Mouse (Mus musculus) intestine, embryonic 14.5 days (tissue): ENCODE measurements at regions not wholly inside any gene's neighbourhood (a gene's known extent, or its start where the extent isn't known, plus 50 kb on each side); places are given as distances from the start of the nearest gene placed in this dataset.
A peak's percentile ranks its signal among the peaks of the same experiment; 100 is the strongest.

Source experiments
- ATAC-seq: fragments of 200-750 bp; cut with Nextera tagmentation; replicated peaks from 2 replicates; pipeline ENCODE4 v1.8.0; 2017; ENCODE audit warnings: low read depth, moderate number of reproducible peaks, moderate TSS enrichment, moderate library complexity; ENCODE audit not compliant: low FRiP score, low TSS enrichment
- DNase-seq: peaks from one replicate; pipeline ENCODE4 v3.0.0-alpha.2; 2018; ENCODE audit warnings: low spot score
- H3K27ac ChIP-seq: fragments of 300-500 bp; sonication (generic); 2 replicates; pipeline ENCODE4 v1.5.1; 2014; ENCODE audit warnings: low read depth, mild to moderate bottlenecking, control low read depth
- H3K27me3 ChIP-seq: fragments of 300-500 bp; sonication (generic); replicated peaks from 2 replicates; pipeline ENCODE4 v1.6.1; 2014; ENCODE audit warnings: low read length, control low read depth; ENCODE audit not compliant: control insufficient read depth, insufficient read depth
- H3K36me3 ChIP-seq: fragments of 300-500 bp; sonication (generic); 2 replicates; pipeline ENCODE4 v1.6.1; 2014; ENCODE audit warnings: low read length, control low read depth; ENCODE audit not compliant: control insufficient read depth, insufficient read depth
- H3K4me1 ChIP-seq: fragments of 300-500 bp; sonication (generic); replicated peaks from 2 replicates; pipeline ENCODE4 v1.6.1; 2014; ENCODE audit warnings: low read length, control low read depth, mixed read lengths; ENCODE audit not compliant: control insufficient read depth, insufficient read depth
- H3K4me2 ChIP-seq: fragments of 300-500 bp; sonication (generic); 2 replicates; pipeline ENCODE4 v1.6.1; 2014; ENCODE audit warnings: low read length
- H3K4me3 ChIP-seq: fragments of 300-500 bp; sonication (generic); 2 replicates; pipeline ENCODE4 v1.5.1; 2014; ENCODE audit warnings: low read depth, low read length, control low read depth, mixed read lengths
- H3K9ac ChIP-seq: fragments of 300-500 bp; sonication (generic); 2 replicates; pipeline ENCODE4 v1.6.1; 2014; ENCODE audit warnings: mild to moderate bottlenecking, low read length
- H3K9me3 ChIP-seq: fragments of 300-500 bp; sonication (generic); 2 replicates; pipeline ENCODE4 v1.6.1; 2016; ENCODE audit warnings: low read length, control low read depth; ENCODE audit not compliant: control insufficient read depth
- WGBS: fragments of 180-500 bp; shearing (Covaris S2); extraction: QIAGEN DNeasy Blood & Tissue Kit; methylation state at CpG from one replicate; pipeline ENCODE4 v1.1.7; 2014; 5-methylcytosine and 5-hydroxymethylcytosine counted together

GRCm38 (mm10) chr6:118300781-118301180, 103.3 kb upstream of the Ret start:
- Histone ChIP-seq H3K36me3 (no peaks in the 10 kb centered on the region), H3K9me3 (no peaks in the 10 kb centered on the region), H3K9ac (no peak overlapping the region), H3K4me3 (no peak overlapping the region), H3K4me2 (no peak overlapping the region), H3K27me3 (no peaks in the 10 kb centered on the region), H3K4me1 (no peaks in the 10 kb centered on the region), H3K27ac (no peak overlapping the region)
- ATAC-seq = 0 out of 2 replicates have a peak, but pooled peaks have one; percentile 40
- no peak for DNase-seq
- WGBS = 33% methylated on average over 6 of the region's 6 CpGs

- no peak overlapping the region for H3K27ac ChIP-seq
- no peaks in the 10 kb centered on the region for H3K9me3 ChIP-seq
- DNase-seq (no peak), ATAC-seq (no peak)
- no peak overlapping the region for H3K4me3 ChIP-seq
- H3K9ac ChIP-seq = no peak overlapping the region
- 89% methylated on average over 8 of the region's 8 CpGs for WGBS
- H3K36me3 ChIP-seq = no peaks in the 10 kb centered on the region
- no peaks in the 10 kb centered on the region for H3K27me3 ChIP-seq
- no peaks in the 10 kb centered on the region for H3K4me1 ChIP-seq
- H3K4me2 ChIP-seq = no peak overlapping the region
Observed at GRCm38 (mm10) chr6:118297576-118297975, 100.1 kb upstream of the Ret start.

DNA sequence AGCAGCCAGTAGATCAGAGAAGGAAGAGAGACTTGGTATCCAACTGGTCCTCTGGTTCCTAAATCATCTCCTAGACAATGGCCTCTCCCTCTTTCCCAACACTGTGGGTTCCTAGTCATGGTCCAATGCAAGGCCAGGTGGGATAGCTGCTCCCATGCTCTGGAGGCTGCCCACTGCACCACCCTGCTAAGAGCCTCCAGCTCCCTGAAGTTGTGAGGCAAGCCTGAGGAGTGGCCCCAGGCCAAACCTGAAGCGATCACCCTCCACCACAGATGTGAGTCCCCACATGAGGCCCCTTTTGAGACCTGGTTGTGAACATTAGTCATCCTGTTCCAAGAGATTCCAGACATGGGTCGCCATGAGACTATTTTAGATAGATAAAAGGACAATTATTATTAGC, 96.5 kb upstream of the Ret start:
- 75% methylated on average over 2 of the region's 2 CpGs for WGBS
- H3K4me2 ChIP-seq = no peak overlapping the region
- no peak for ATAC-seq
- DNase-seq = no peak
- no peak overlapping the region for H3K27ac ChIP-seq
- H3K9me3 ChIP-seq = no peaks in the 10 kb centered on the region
- no peaks in the 10 kb centered on the region for H3K4me1 ChIP-seq
- H3K27me3 ChIP-seq = no peaks in the 10 kb centered on the region
- no peak overlapping the region for H3K4me3 ChIP-seq
- H3K9ac ChIP-seq = no peak overlapping the region
- H3K36me3 ChIP-seq = no peaks in the 10 kb centered on the region

DNA sequence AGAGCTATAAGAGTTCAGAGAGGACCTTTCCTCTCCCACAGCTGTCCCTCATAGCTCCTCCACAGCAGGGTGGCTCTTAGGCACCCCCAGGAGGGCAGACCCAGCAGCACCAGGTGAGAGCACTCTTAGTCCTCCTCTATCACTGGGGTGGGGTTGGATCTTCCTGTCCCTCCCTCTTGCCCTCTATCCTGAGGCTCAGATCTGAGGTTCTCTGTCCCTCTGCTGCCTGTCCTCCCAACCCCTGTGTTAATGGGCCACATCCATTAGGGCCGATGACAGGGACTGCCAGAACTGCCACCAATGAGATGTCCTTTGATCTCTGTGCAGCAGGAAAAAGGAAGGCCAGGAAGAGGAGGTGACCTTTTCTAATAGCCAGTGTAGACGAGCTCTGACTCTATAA, 95.4 kb upstream of the Ret start:
- no peaks in the 10 kb centered on the region for H3K4me1 ChIP-seq
- no peak for ATAC-seq
- no peak overlapping the region for H3K4me2 ChIP-seq
- no peaks in the 10 kb centered on the region for H3K27me3 ChIP-seq
- H3K36me3 ChIP-seq = no peaks in the 10 kb centered on the region
- WGBS = 21% methylated on average over 2 of the region's 2 CpGs
- H3K4me3 ChIP-seq = no peak overlapping the region
- H3K27ac ChIP-seq = no peak overlapping the region
- no peaks in the 10 kb centered on the region for H3K9me3 ChIP-seq
- DNase-seq = no peak
- no peak overlapping the region for H3K9ac ChIP-seq

DNA sequence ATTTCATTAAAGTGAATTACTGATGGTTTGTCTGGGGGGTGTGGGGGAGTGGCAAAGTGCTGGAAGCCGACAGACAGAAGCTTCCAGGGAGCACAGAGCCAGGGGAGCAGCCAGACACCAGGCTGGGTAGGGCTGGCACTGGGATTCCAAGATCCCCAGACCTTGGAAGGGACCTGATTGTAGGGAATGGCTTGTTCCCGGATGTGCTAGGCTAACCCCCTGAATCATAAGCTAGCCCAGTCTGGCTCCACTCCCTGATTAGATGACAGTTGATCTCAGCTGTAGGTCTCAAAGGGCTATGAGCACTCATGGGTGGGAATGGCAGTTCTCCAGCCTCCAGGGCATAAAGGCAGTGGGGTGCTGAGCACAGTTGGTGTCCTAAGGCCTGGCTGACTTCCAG, 94.8 kb upstream of the Ret start:
- no peak overlapping the region for H3K9ac ChIP-seq
- DNase-seq (no peak), ATAC-seq (no peak)
- H3K27ac ChIP-seq = no peak overlapping the region
- no peak overlapping the region for H3K4me2 ChIP-seq
- WGBS = 46% methylated on average over 2 of the region's 2 CpGs
- no peaks in the 10 kb centered on the region for H3K4me1 ChIP-seq
- no peak overlapping the region for H3K4me3 ChIP-seq
- H3K9me3 ChIP-seq = no peaks in the 10 kb centered on the region
- no peaks in the 10 kb centered on the region for H3K36me3 ChIP-seq
- no peaks in the 10 kb centered on the region for H3K27me3 ChIP-seq

- ATAC-seq = no peak
Observed at GRCm38 (mm10) chr6:118291426-118291825, 93.9 kb upstream of the Ret start.

GRCm38 (mm10) chr6:118285246-118285645, 87.7 kb upstream of the Ret start:
- Histone ChIP-seq H3K4me2 (no peak overlapping the region), H3K27me3 (no peaks in the 10 kb centered on the region), H3K4me3 (no peak overlapping the region), H3K9me3 (no peaks in the 10 kb centered on the region), H3K36me3 (no peaks in the 10 kb centered on the region), H3K9ac (no peak overlapping the region), H3K4me1 (no peaks in the 10 kb centered on the region), H3K27ac (no peak overlapping the region)
- WGBS = 83% methylated on average over 7 of the region's 7 CpGs
- ATAC-seq (no peak), DNase-seq (no peak)

More at GRCm38 (mm10) chr6:118291426-118291825, 93.9 kb upstream of the Ret start:
- H3K27ac ChIP-seq = no peak overlapping the region
- H3K4me1 ChIP-seq = no peaks in the 10 kb centered on the region
- no peak for DNase-seq
- no peak overlapping the region for H3K4me2 ChIP-seq
- H3K9ac ChIP-seq = no peak overlapping the region
- H3K4me3 ChIP-seq = no peak overlapping the region
- WGBS = 62% methylated on average over 2 of the region's 2 CpGs
- H3K36me3 ChIP-seq = no peaks in the 10 kb centered on the region
- no peaks in the 10 kb centered on the region for H3K27me3 ChIP-seq
- no peaks in the 10 kb centered on the region for H3K9me3 ChIP-seq

- Histone ChIP-seq H3K4me3 (no peak overlapping the region), H3K4me2 (no peak overlapping the region), H3K4me1 (no peaks in the 10 kb centered on the region), H3K27ac (no peak overlapping the region), H3K27me3 (no peaks in the 10 kb centered on the region), H3K9ac (no peak overlapping the region), H3K36me3 (no peaks in the 10 kb centered on the region), H3K9me3 (no peaks in the 10 kb centered on the region)
- no peak for ATAC-seq
- DNase-seq = no peak
- 89% methylated on average over 13 of the region's 13 CpGs for WGBS
Observed at GRCm38 (mm10) chr6:118283949-118284568, 86.5 kb upstream of the Ret start.

GRCm38 (mm10) chr6:118263951-118264350, 66.4 kb upstream of the Ret start:
- Histone ChIP-seq H3K9ac (no peak overlapping the region), H3K4me1 (no peaks in the 10 kb centered on the region), H3K9me3 (no peaks in the 10 kb centered on the region), H3K27ac (no peak overlapping the region), H3K27me3 (no peaks in the 10 kb centered on the region), H3K4me2 (no peak overlapping the region), H3K4me3 (no peak overlapping the region), H3K36me3 (no peaks in the 10 kb centered on the region)
- DNase-seq (no peak), ATAC-seq (no peak)
- 45% methylated on average over 6 of the region's 6 CpGs for WGBS
